Mouse (Mus musculus) limb, embryonic 10.5 days (tissue): ENCODE results near the gene Prss33. TPM values are rescaled to one million over a fixed set of nuclear protein-coding genes. Genes with fewer than 3 reads are reported as not detected.
"Not testable (repeated sequence)": the region's sequence is repeated elsewhere in the genome, so short reads cannot be mapped to it uniquely, and the experiment has no call there.

Experiments used
- DNase-seq: peaks from one replicate; pipeline ENCODE4 v3.0.0-alpha.2; 2017; ENCODE audit warnings: low spot score
- H3K27ac ChIP-seq: fragments of 300-500 bp; sonication (generic); 2 replicates; pipeline ENCODE4 v1.5.1; 2016; ENCODE audit warnings: mild to moderate bottlenecking
- H3K27me3 ChIP-seq: fragments of 300-500 bp; sonication (generic); 2 replicates; pipeline ENCODE4 v1.6.1; 2016; ENCODE audit warnings: low read depth, mild to moderate bottlenecking; ENCODE audit not compliant: poor library complexity, severe bottlenecking
- H3K36me3 ChIP-seq: fragments of 300-500 bp; sonication (generic); 2 replicates; pipeline ENCODE4 v1.6.1; 2016; ENCODE audit warnings: mild to moderate bottlenecking, moderate library complexity
- H3K4me1 ChIP-seq: fragments of 300-500 bp; sonication (generic); 2 replicates; pipeline ENCODE4 v1.6.1; 2016
- H3K4me3 ChIP-seq: fragments of 300-500 bp; sonication (generic); 2 replicates; pipeline ENCODE4 v1.5.1; 2016; ENCODE audit warnings: mild to moderate bottlenecking, moderate library complexity
- H3K9me3 ChIP-seq: fragments of 300-500 bp; sonication (generic); replicated peaks from 2 replicates; pipeline ENCODE4 v1.6.1; 2016; ENCODE audit warnings: mild to moderate bottlenecking
- WGBS: fragments of 180-500 bp; shearing (Covaris S2); methylation state at CpG from one replicate; pipeline ENCODE4 v1.1.7; 2016; 5-methylcytosine and 5-hydroxymethylcytosine counted together
- polyA plus RNA-seq: library from polyadenylated mRNA; unstranded; fragments of >200 nt; fragmentation: Nextera tagmentation; extraction: Ambion mirVana; gene quantifications from 2 replicates; pipeline ENCODE4 v1.2.1, GENCODE M21; 2016

Gene Prss33
- not detected in 2 replicates for polyA plus RNA-seq

DNA sequence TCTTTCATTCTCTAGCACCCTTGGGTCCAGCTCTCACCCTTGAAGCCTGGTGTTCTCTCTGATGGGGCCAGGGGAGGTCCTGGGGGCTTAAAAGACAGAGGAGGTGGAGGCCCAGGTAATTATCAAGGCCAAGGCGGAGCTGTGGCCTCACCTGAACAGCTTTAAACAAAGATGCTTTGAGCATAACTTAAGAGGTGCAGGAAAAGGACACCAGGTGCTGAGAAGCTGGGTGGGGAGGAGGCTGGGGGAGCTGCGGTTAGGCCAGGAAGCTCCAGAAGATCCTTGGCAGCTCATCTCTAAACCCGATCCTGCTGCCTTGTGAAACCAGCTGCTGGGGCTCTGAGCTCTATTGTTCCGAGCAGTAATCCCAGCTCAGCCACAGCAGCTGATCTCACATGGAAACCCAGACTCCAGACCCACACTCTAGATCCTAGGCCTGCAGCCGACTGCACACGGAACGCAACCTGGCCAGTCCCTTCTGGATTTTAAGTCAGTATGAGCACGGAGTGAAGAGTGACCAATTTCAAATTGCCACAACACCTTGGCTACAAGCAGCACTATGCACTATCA lies at the start of gene Prss33:
Prss33 (minus strand) TSS at position 51 of the 570 bp plus-strand sequence.
- peaks cover 21% of the 10 kb centered on the region; the same call in 1 of the 2 replicates for H3K27me3 ChIP-seq
- H3K27ac ChIP-seq = no peak within 1 kb of the TSS
- 77% methylated on average over 8 of the region's 8 CpGs for WGBS
- peaks cover 7% of the 10 kb centered on the region; the same call in 1 of the 2 replicates for H3K4me1 ChIP-seq
- H3K4me3 ChIP-seq = no peak within 1 kb of the TSS
- no peaks in the 10 kb centered on the region for H3K36me3 ChIP-seq
- no peaks in the 10 kb centered on the region for H3K9me3 ChIP-seq
- DNase-seq = no peak

DNA sequence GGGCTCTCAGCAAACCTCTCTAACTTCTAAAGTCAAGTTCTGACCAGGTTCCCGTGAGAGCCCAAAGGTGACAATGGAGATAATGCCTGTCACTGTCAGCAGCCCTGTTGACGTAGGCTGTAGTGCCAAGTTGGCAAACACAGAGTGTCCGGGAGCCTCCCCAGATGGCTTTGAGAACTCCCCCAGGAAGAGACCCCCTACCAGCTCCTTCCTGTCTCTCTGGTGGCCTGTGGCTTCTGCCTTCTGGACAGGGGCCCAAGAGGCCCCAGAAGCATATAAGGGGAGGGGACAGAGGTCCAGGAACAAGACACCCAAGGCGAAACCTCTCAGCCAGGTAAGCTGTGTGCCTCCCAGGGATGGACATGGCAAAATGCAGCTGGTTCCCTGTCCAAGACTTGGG lies 44.7 kb upstream of the Prss33 start, which contains the start of the genes Dcpp1 and Dcpp2:
Dcpp1 (plus strand) TSS at position 301 of the 400 bp plus-strand sequence.
Dcpp2 (plus strand) TSS at position 305 of the 400 bp plus-strand sequence.
- WGBS = 88% methylated on average over 4 of the region's 4 CpGs

DNA sequence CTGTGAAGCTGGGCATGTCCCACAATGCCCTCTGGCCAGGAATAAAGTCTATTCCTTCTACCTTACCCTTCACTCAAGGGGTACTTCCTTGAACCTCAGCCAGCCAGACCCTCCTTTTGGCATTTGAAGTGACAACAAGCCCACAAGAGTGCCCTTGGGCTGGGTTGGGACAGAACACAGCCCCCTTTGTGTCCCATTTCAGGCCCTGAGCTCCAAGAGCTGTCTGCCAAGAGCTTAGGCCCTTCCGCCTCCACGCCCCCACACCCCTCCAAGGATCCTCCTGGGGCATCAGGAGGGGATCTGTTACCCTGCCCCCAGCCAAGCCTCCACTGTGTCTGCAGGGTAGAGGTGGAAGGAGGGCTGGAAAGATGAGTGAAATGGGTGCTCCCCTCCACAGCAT lies 41.3 kb upstream of the Prss33 start:
- H3K36me3 ChIP-seq = no peaks in the 10 kb centered on the region
- no peak for DNase-seq
- no peak overlapping the region for H3K27ac ChIP-seq
- H3K27me3 ChIP-seq = no peaks in the 10 kb centered on the region
- H3K4me3 ChIP-seq = no peak overlapping the region
- WGBS = 84% methylated on average over 2 of the region's 2 CpGs
- H3K4me1 ChIP-seq = peaks cover 5% of the 10 kb centered on the region; the same call in 1 of the 2 replicates
- no peaks in the 10 kb centered on the region for H3K9me3 ChIP-seq

More for the DNA sequence above, 44.7 kb upstream of the Prss33 start, which contains the start of the genes Dcpp1 and Dcpp2:
- not testable (repeated sequence) for H3K4me1 ChIP-seq, H3K9me3 ChIP-seq, H3K4me3 ChIP-seq, DNase-seq, H3K27me3 ChIP-seq, H3K36me3 ChIP-seq, H3K27ac ChIP-seq

DNA sequence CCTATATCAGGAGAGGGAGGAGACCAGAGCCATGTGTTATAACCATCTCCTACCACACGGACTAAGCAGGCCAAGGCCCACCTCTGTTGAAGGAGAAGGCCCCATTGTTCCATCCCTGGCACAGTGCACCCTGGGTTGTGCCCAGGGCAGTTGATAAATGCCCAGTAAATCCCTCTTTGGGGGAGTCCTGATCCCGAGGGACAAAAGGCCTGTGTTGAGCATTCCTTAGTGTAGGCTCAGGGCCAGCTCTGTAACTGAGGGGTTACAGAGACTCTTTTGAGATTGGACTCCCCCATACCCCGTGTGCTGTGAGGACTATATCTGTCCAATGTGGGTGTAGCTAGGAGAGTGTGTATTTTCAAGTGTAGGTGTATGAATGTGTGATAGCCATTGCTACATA lies 40.9 kb upstream of the Prss33 start:
- 75% methylated on average over 3 of the region's 3 CpGs for WGBS
- no peak overlapping the region for H3K4me3 ChIP-seq
- no peaks in the 10 kb centered on the region for H3K36me3 ChIP-seq
- no peak overlapping the region for H3K27ac ChIP-seq
- H3K4me1 ChIP-seq = peaks cover 5% of the 10 kb centered on the region; the same call in 1 of the 2 replicates
- DNase-seq = no peak
- no peaks in the 10 kb centered on the region for H3K27me3 ChIP-seq
- H3K9me3 ChIP-seq = no peaks in the 10 kb centered on the region

DNA sequence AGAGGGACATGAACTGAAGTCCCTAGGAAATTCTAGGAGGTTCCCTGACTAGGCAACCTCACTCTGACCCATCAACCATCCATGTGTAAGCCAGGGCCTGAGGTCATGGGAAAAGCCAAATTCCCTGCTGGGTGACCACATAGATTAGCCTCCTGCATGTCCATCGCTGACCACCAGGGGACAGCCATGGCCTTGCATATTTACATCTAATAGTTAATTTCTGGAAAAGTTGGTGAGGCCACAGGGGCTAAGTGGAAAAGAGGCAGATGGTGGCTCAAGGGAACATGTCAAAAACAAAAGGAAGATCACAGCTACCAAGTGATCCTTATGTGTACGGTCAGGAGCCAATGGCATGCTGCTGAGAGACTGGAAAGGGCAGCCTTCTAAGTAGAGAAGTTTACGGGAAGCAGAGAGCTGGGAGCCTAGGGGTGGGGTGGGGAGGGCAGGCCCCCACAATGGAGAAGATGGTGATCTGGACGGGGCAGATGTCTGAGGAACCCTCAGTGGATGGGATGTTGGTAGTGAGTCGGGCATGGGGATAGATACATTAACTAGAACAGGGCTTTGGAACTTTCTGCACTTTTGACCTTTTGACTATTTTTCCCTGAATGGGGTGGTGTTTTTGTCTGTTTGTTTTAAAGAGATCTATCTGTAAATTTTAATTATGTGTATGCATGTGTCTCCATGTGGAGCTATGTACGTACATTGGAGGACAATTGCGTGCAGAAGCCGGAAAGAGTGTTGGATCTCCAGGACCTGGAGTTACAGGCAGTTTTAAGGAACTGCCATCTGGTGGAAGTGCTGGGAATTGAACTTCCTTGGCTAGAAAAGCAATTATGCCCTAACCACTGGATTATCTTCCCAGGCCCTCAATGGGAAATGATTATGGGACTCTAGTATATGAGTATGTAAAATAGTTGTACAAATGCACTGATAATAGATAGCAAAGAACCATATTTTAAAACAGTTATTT lies 38.3 kb upstream of the Prss33 start:
- peak; percentile 63 for DNase-seq
- WGBS = 54% methylated on average over 8 of the region's 8 CpGs

DNA sequence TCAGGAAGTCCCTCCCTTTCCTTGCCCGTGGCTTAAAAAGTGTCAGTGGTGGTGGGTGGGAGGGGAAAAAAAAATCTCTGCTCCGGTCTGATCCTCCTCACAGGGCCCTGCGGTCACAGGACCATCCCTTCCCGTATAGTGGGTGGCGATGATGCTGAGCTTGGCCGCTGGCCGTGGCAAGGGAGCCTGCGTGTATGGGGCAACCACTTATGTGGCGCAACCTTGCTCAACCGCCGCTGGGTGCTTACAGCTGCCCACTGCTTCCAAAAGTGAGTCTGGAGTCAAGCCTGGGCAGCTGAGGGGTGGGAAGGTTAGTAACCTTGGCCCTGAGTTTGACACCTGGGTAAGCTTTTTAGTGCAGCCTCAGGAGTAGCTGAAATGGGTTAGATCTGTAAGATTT lies 32.7 kb upstream of the Prss33 start:
- no peak overlapping the region for H3K27ac ChIP-seq
- H3K27me3 ChIP-seq = no peaks in the 10 kb centered on the region
- 93% methylated on average over 11 of the region's 11 CpGs for WGBS
- DNase-seq = no peak
- H3K36me3 ChIP-seq = no peaks in the 10 kb centered on the region
- no peaks in the 10 kb centered on the region for H3K9me3 ChIP-seq
- H3K4me1 ChIP-seq = peaks cover 8% of the 10 kb centered on the region; the same call in 1 of the 2 replicates
- no peak overlapping the region for H3K4me3 ChIP-seq

More for the DNA sequence above, 38.3 kb upstream of the Prss33 start:
- no peaks in the 10 kb centered on the region for H3K36me3 ChIP-seq
- no peak overlapping the region for H3K27ac ChIP-seq
- no peak overlapping the region for H3K4me3 ChIP-seq
- no peaks in the 10 kb centered on the region for H3K27me3 ChIP-seq
- H3K4me1 ChIP-seq = peaks cover 13% of the 10 kb centered on the region
- H3K9me3 ChIP-seq = no peaks in the 10 kb centered on the region

DNA sequence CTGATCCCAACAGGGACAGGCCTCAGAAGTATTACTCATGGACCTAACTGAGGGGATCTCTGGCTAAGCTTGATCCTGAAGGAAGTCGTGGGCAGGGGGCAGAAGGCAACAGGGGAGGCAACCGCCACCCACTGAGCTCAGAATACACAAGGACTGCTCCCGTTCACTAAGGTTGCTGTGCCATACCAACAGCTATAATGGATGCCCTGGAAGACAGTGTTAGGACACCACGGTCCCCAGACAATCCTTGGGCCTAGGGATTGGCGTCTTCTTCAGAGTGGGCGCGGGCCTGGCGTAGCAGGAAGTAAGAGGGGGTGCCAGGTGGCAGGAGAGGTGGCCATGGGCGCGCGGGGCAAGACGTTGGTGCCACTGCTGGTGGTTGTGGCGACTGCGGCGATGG lies 31.9 kb upstream of the Prss33 start, which contains the start of gene Prss21:
Prss21 (plus strand) TSS at position 301 of the 400 bp plus-strand sequence.
- Histone ChIP-seq H3K27ac (no peak within 1 kb of the TSS), H3K4me3 (no peak within 1 kb of the TSS), H3K27me3 (no peaks in the 10 kb centered on the region), H3K4me1 (peaks cover 8% of the 10 kb centered on the region; the same call in 1 of the 2 replicates), H3K36me3 (no peaks in the 10 kb centered on the region), H3K9me3 (no peaks in the 10 kb centered on the region)
- no peak for DNase-seq
- WGBS = 85% methylated on average over 15 of the region's 15 CpGs

DNA sequence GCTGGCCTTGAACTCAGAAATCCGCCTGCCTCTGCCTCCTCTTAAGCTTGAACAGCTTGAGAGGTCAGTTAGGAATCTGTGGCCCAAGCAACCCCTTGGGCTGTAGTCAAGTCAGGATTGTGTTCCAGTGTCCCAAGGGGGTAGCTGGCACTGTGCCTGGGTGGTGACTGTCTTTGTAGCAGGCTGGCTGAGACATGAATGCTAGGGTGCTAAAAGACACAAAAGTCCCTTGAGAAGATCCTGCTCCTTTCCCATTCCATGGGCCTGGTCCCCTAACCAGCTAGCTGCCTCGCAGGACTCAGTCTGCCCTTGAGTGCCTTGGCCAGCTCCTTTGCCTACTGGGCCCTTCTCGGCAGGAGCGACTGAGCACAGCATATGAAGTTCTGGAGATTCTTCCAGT lies 27.1 kb upstream of the Prss33 start:
- no peak overlapping the region for H3K4me3 ChIP-seq
- H3K9me3 ChIP-seq = no peaks in the 10 kb centered on the region
- H3K27me3 ChIP-seq = no peaks in the 10 kb centered on the region
- no peak overlapping the region for H3K27ac ChIP-seq
- 87% methylated on average over 4 of the region's 4 CpGs for WGBS
- H3K36me3 ChIP-seq = no peaks in the 10 kb centered on the region
- no peak for DNase-seq
- no peaks in the 10 kb centered on the region for H3K4me1 ChIP-seq

DNA sequence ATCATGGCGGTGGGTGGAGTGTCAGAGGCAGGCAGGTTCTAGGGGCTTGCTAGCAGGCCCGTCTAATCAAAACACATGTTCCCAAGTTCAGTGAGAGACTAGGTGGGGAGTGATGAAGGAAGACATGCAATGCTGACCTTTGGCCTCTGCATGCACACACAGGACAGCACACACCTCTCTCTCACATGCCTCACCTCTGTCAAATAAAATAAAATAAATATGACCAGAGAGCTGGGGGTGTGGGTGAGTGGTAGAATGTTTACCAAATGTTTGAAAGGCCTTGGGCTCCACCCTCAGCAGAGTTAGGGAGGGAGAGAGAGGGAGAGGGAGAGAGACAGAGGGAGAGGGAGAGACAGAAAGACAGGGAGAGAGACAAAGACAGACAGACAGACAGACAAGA lies 22.1 kb upstream of the Prss33 start:
- Histone ChIP-seq H3K9me3 (no peaks in the 10 kb centered on the region), H3K4me3 (no peak overlapping the region), H3K27ac (no peak overlapping the region), H3K4me1 (peaks cover 8% of the 10 kb centered on the region), H3K36me3 (no peaks in the 10 kb centered on the region), H3K27me3 (no peaks in the 10 kb centered on the region)
- DNase-seq = no peak
- WGBS = 70% methylated on average over 2 of the region's 2 CpGs

DNA sequence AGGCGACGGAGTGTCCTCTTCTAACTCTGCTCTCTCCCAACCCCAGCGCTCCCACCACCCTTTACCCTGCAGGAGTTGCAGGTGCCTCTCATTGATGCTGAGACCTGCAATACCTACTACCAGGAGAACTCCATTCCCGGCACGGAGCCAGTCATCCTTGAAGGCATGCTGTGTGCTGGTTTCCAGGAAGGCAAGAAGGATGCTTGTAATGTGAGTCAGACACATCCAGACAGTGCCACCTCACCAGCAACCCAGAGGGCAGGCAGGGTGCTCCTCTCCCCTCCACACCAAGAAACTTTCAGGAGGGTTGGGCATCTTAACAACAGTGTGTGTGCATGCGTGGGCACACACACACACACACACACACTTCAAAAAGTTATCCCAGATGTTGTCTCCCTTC lies 21.3 kb upstream of the Prss33 start:
- H3K4me3 ChIP-seq = no peak overlapping the region
- H3K27me3 ChIP-seq = no peaks in the 10 kb centered on the region
- 85% methylated on average over 6 of the region's 6 CpGs for WGBS
- peaks cover 8% of the 10 kb centered on the region for H3K4me1 ChIP-seq
- H3K9me3 ChIP-seq = no peaks in the 10 kb centered on the region
- peak overlapping the region; percentile 7; the same call in 1 of the 2 replicates for H3K27ac ChIP-seq
- DNase-seq = no peak
- H3K36me3 ChIP-seq = no peaks in the 10 kb centered on the region

DNA sequence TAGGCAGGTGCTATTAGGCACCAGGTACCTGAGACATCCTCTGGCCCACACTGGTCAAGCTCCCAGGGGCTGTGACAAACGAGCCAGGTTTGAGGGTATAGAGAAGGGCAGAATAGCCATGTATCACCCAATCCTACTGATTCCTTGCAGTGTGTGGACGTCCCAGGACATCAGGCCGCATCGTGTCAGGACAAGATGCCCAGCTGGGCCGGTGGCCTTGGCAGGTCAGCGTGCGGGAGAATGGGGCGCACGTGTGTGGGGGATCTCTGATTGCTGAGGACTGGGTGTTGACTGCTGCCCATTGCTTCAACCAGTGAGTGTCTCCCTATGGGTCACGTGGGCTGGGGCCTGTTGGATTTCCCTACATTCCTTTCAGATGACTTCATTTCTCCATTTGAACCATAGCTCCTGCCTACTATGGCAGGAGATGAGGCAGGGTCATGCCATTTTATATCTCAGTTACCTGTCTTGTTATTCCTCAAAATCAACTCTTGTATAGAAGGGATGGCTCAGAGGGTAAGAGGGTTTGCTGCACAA lies 18.4 kb upstream of the Prss33 start:
- DNase-seq = no peak
- Histone ChIP-seq H3K27me3 (no peaks in the 10 kb centered on the region), H3K4me3 (no peak overlapping the region), H3K27ac (no peak overlapping the region), H3K9me3 (no peaks in the 10 kb centered on the region), H3K4me1 (peaks cover 8% of the 10 kb centered on the region), H3K36me3 (no peaks in the 10 kb centered on the region)
- 90% methylated on average over 10 of the region's 10 CpGs for WGBS

DNA sequence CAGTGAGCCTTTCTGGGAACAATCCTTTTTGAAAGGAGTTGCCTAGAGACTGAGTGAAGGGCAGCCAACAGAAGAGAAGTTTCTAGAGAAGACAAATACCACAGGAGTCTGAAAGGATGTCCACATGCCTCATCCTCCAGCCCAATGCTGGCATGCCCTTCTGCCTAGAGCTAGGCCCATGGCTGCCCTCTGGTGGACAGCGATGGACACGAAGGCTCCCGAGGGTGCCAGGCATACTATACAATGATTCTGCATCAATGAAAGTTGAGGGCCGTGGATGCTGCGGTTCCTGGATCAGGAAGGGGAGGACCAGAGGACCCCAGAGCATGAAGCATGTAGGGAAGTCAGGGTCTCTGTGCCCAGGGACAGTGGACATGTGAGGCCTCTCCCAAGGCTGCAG lies 17.4 kb upstream of the Prss33 start:
- no peak overlapping the region for H3K27ac ChIP-seq
- no peaks in the 10 kb centered on the region for H3K36me3 ChIP-seq
- DNase-seq = peak; percentile 54
- H3K27me3 ChIP-seq = no peaks in the 10 kb centered on the region
- peaks cover 8% of the 10 kb centered on the region for H3K4me1 ChIP-seq
- WGBS = 48% methylated on average over 5 of the region's 5 CpGs
- H3K9me3 ChIP-seq = no peaks in the 10 kb centered on the region
- H3K4me3 ChIP-seq = no peak overlapping the region
